Mouse (Mus musculus) thymus, adult 2 months (tissue): ENCODE measurements around the gene Slc13a3.
A peak's percentile ranks its signal among the peaks of the same experiment; 100 is the strongest.

Experiments
- CTCF ChIP-seq: fragments of 200-500 bp; IDR thresholded peaks from 2 replicates; pipeline ENCODE4 v1.5.1; 2012; ENCODE audit warnings: mild to moderate bottlenecking, control low read depth, low read length, moderate library complexity, borderline replicate concordance; ENCODE audit not compliant: control insufficient read depth, poor library complexity, insufficient read depth; ENCODE audit errors: extremely low read depth
- POLR2A ChIP-seq: fragments of 200-500 bp; IDR thresholded peaks from 2 replicates; pipeline ENCODE4 v1.6.1; 2012; ENCODE audit warnings: mild to moderate bottlenecking, low read length, control low read depth, moderate library complexity; ENCODE audit not compliant: control insufficient read depth, poor library complexity, insufficient read depth; ENCODE audit errors: extremely low read depth

- TF ChIP-seq CTCF: 0 out of 2 replicates have a peak, but pooled peaks have one; percentile 13
- no peak for TF ChIP-seq POLR2A
Measured at GRCm38 (mm10) chr2:165515178-165515728, 42.2 kb upstream of the Slc13a3 start.
